Mouse (Mus musculus): ENCODE results near the gene Serpina3i.

The Serpina3i gene

DNA sequence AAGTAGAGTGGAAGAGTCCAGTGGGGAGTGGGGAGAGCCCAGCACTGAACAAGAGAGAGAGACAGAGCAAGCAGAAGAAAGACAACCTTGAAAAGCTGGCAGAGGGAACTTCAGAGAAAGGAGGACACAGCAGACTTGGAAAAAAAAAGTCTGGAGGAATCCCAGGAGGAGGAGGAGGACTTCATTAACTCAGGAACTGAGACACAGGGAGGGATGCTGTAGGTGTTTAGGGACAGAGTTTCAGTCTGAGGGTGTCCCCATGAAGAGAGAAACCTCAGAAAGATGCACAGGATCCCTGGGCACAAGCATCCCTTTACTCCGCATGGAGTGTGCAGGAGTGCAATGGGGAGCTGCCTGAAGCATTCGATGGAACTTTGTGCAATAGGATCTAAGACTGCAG is 35.1 kb downstream of the Serpina3i start:
- DNase-seq, result no peak

DNA sequence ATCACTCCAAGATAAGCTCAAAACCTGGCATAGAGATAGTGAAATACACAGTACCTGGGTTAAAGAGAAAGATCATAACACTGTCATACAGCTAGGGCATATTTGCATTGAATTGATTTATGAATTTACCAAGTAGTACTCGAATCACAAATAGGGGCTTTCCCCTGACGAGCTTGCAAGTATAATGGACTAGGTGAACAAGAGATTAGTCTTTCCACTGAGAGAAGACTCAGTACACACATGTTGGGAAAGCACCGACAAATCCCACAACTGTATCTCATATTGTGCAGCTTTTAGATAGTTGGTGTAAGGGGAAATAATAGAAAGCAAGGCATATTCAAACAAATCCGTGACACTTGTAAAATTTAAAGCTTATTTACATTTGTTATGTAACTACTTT is 43.1 kb downstream of the Serpina3i start:
- no peak for DNase-seq

GRCm38 (mm10) chr12:104314253-104314652 is 51.3 kb downstream of the Serpina3i start, which contains the start of gene Serpina3j:
Gene Serpina3j (plus strand): TSS chr12:104314553.
- DNase-seq, result no peak
